Mouse (Mus musculus) gastrocnemius, postnatal 36 days (tissue): ENCODE data around the gene Dner. TPM values are rescaled to one million over a fixed set of nuclear protein-coding genes. Genes with fewer than 3 reads are reported as not detected.
A peak's percentile ranks its signal among the peaks of the same experiment; 100 is the strongest.

Experiments
- DNase-seq, 2 experiments: peaks; one replicate each; pipeline ENCODE4 v3.0.0; 2022
- intact Hi-C: fragments of 180-260 bp; cut with DNase I; formaldehyde crosslinking; loops from one replicate; pipeline ENCODE4 v1.15.1; 2025
- total RNA-seq, 2 experiments: library from RNA; stranded (reverse); gene quantifications; 2 replicates each; pipeline ENCODE4 v1.2.3; 2021

Gene Dner
- total RNA-seq, 2 experiments from 2014 or later: not detected

DNA sequence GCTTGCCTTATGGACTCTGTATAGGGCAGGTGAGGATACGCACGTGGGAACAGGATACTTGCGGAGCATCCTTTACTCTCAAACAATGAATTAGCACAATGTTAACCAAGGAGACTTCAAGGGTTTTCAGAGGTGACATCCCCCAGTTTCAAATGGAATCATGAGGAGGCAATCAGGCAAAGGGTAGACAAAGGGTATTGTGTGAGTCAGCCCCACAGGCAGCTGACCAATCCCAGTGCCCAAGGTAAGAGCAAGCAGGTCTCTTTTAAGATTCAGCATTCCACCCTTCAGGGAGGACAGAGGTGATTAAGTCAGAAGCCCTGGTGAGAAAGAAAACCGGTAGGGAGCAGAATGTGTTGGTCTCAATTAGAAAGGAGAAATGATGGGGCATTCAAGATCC lies 55.6 kb downstream of the Dner start:
- intact Hi-C loops: no loop called here
- DNase-seq: no peak

DNA sequence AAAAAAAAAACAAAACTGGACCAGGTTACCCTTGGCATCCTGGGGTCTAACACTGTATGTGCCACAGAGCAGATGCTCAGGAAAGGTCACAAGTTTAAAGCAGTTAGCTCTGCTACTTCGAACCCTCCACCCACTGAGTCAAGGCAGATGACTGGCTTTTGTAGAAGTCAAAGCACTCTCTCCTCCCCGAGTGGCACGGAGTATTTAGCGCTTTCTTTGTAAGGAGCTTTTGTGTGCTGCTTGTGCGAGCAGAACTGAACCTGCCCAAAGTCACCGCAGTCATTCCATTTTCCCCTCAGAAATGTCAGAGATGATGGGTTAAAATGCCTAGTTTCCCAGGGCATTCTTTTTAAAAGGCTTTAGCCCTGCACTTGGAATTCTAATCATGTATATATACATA lies 59.1 kb downstream of the Dner start:
- intact Hi-C loops: no loop called here
- no peak for DNase-seq

DNA sequence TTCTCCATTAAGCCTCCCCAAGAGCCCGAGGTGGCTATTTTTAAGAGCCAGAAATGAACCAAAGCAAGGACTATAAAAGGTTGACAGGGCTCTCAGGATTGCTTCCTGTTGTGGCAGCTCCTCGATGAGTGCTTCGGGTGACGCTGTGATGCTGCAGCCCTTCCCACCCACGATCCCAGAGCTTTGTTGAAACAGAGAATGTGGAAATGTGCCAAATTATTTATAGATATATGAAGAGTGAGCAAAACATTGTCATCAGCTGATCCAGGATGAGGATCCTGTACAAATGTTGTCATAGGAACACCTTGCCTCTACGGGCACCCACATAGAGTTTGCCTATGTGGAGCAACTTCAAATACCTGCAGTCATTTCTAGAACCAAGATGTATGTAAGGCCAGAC lies 67.8 kb downstream of the Dner start:
- no peak for DNase-seq
- intact Hi-C loops: no loop called here

DNA sequence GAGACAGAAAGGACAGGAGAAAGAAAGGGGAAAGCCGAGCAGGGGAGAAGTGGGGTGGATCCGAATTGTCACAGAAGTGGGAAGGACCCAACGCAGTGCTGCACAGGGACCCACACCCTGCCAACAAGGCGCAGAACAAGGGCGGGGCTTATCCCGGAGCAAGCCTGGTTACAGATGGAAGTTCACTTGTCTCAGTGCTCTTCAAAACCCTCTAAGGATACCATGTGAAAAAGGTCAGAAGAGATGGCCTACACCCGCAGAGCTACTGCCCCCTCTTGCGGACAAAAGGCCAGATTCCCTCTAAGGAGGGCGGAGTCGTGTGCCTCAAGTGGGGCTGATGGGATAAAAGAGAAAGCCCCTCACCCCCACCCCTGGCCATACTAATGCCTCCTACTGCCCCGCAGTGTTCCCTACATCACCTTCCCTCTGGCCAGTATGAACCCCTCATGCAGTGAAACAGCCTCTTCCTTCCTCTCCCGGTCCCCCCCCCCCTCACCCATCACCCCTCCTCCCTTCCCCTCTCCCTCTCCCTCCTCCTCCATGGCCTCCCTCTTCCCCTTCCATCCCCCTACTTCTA lies 73.0 kb downstream of the Dner start:
- intact Hi-C loops: no loop called here
- DNase-seq: no peak

DNA sequence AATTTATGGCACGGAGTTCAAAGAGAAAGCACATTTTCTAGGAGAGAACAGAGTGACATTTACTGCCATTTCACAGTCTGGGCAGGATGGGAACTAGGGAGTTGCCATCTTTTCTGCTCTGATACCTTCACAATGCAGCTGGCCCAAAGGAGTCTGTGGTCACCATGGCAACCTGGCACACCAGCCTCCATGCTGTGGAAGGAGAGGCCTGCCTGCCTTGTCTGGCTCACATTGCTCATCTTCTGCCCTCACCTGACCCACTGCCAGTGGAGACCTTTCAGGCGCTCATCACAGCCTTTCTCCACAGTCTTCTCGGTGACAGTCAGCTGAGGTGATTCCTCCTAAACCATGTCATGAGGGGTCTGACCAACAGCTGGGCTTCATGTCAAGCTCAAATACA lies 74.7 kb downstream of the Dner start:
- no peak for DNase-seq
- intact Hi-C loops: no loop called here

DNA sequence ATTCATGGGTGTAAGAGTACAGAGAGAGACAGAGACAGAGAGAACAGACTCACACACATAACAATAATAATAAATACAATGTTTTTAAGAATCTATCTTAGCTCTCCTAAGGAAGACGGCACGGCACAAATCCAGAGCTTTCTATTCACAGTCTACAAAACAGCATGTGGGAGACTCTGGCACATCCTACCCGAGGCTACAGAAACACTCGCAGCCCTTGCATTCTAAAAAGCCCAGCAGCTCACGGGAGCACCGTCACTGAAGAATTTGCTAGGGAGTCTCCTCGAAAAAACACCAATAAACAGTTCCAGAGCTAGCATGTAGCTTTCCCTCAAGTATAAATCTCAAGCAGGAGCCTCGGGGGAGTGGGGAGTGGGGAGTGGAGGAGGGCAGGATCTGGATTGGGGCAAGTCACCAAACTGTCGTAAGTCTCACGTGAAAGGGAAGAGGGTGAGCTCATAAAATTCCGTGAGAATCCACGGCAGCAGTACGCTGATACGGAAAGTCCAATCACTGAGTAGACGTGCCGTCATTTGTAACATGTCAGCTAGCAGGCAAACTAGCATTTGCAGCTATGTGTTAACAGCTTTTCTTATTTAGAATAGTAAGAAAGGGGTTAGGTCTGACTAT lies 76.8 kb downstream of the Dner start:
- DNase-seq: no peak
- intact Hi-C loops: no loop called here

DNA sequence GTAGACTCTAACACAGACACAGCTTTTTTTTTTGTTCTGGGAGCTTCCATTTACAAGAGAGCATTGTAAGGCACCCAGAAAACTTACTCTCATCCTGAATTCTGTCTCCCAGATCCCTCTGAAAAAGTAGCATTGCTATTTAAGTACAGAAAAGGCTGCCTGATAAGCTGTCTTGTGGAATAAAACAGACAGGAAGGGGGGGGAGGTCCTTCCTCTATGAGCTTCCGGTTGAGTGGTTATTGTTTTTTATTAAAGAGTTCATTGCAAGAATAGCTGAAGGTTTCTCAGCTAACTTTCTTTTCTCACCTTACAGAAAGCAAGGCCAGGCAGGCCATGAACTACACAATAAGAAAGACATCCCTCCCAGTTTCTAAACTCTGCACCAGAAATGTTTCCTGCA lies 77.9 kb downstream of the Dner start:
- no peak for DNase-seq
- intact Hi-C loops: no loop called here

DNA sequence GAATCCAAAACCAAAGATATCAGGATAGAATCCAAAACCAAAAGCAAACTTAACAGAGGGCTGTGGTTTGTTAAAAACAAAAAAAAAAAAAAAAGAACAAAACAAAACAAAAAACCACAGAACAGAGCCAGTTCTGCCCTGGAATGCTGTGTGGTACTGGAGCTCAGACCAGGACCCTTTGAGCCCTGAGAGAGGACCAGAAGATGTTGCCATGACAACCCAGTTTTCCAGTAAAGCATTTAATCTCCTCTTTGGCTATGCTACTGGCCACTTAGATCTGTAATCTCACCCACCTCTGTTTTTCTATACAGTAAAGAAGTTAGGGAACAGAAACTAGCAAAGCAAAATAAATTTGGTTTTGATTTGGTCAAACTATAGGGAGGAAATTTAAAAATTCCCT lies 79.9 kb downstream of the Dner start:
- DNase-seq: no peak
- intact Hi-C loops: no loop called here

DNA sequence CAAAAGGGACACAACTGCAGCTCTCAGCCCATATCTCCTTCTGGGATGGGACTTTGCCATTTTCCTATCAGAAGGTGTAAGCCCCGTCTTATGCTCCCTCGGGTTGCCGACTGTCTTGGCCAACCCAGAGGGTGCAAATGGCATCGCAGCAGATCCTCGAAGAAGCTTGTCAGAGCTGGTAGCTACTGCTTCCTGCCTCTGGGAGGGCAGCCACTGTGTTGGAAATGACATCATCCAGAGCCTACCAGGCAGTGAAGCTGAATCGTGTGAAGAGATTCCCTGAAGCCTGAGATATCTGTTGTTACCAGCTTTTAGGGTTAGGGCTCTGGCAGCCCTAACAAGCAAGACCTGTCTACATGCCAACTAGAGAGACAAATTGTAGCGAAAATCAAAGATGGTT lies 81.4 kb downstream of the Dner start:
- DNase-seq: no peak
- intact Hi-C loops: no loop called here

DNA sequence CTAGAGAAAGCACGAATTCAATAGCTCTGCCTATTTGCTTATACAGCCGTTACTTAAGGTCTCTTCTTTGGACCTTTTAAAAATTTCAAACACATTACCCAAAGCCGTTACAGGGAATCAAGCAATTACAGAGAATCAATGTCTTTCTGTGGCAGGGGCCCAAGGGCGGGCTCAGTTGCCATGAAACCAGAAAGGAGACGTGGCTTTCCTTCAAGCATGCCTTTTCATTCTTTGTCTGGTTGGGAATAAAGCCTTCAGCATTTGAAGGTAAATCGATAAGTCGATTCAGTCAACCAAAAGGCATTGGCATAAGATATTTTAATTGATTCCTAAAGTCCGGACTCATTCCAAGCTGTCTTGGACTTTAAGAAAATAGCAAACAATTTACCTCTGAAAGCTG lies 82.9 kb downstream of the Dner start:
- DNase-seq: no peak
- intact Hi-C loops: no loop called here

DNA sequence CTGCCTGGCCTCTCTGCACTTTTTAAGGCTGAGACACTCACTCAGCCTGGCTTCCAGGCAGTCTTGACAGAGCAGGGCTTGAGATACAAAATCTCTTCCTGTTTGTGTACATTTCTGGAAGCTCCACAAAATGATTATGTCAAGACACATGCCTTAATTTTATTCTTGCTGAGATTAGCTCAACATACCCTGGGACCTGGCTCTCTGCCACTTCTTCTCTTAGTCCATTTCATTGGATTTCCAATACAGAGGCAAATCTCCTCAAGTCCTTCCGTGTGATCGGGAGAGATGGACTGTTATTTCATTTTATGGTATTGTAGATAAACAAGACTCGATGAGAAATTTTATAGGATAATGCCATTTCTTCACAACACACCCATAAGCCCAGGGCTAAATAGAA lies 84.7 kb downstream of the Dner start:
- no peak for DNase-seq
- intact Hi-C loops: no loop called here

DNA sequence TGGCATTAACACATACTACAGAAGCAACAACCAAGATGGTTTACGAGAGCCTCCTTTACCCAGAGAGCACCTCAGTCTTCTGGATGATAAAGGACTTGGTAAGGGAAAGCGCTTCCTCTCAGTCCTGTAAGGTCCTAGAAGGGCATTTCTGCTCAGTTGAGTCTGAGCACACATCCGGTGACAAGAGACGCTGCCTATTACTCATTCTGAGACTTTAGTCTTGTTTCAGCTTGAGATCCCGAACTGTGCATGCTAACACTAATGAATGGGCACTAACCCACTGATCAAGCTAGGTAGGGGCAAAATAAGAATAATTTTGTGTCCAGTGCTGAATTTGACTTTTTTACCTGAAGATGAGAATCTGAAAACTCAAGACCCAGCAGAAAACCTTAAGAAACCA lies 97.0 kb downstream of the Dner start:
- intact Hi-C loops: no loop called here
- DNase-seq: no peak

DNA sequence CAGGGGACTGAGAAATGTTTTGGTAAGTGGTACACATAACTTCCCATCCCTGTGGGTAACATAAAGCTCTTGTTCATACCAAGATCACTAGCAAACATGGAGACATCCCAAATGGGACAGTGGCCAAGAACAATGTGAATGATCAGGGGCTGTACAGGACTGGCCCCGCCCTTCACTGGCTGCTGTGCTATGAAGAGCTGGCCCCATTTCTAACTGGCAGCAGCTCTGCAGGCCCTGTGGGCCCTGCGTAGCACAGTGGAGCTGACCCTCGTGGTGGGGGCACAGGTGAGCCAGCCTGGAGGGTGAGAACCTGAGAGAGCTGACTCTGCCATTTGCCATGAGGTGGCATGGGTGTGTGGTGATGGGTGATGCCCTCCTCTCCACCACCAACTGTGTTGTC lies 100.0 kb downstream of the Dner start:
- no peak for DNase-seq
- intact Hi-C loops: no loop called here

DNA sequence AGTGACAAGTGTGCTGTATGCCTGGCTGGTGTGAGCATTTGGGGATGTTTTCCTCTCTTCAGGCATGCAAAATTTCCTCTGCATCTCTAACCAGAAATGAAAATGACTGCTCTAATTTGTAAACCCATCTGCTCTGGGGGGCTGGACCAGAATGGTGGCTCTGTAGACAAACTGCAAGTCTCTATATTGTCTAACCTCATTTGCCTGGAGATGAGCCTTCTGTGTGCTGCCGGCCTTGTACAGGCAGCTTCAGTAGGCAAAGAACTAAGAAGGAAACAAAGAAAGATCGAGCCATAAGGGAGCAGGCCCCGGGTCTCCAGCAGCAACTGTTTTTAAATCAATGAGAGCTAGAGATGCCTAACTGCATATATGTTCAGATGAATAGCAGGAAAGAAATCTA lies 103.6 kb downstream of the Dner start:
- no peak for DNase-seq
- intact Hi-C loops: no loop called here

DNA sequence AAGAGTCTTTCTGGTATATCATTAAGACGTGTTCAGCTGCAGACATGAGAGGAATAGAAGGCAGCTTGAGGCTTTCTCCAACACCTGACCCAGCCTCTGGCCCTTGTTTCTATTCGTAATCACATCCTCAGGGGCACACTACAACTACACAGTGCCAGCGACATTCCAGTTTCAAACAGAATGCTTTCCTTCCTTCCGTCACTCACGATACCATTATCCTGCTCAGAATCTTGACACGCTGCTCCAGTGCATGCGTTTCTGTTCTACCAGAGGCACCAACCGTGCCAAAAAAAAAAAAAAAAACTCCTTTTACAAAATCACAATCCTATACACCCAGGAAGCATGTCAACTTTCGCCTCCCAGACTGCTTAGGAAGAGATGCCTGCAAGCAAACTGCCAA lies 105.5 kb downstream of the Dner start:
- intact Hi-C loops: no loop called here
- DNase-seq: no peak

DNA sequence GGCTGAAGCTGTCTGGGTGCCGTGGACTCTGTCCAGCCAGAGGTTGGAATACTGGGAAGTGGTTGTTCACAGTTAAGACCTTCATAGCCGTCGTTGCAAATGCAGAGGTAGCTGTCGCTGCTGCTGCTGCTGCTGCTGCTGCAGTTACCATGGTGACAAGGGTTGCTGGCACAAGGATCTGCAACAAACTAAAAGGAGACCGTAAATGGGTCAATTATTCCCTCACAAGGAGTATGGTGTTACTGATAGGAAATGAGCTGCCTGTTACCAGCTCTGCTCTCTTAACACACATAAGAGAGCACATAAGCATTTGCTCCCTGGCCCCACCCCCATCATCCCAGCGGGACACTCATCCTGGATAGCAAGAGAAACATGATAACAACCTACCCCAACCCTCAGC lies 110.6 kb downstream of the Dner start:
- intact Hi-C loops: loop anchor here (10.0 kb wide), 1 partner anchor 301 kb away; no protein-coding TSS in a partner anchor
- no peak for DNase-seq

DNA sequence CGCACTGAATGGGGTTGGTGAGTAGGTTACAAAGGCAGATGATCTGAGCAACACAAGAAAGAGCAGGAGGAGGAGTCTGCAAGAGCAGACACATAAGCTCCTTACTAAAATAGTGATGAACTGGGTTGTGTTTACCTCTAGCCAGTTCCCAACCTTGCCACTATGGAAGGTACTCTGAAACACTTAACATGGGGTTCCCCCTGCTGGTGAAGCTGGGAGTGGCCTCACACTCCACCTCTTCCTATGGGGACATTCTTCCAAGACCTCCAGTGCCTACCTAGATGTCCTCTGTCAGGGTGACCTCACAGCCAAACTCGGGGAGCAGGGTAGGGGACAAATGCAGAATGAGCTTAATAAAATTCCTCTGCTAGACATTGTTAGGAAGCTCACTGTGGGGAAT lies 114.2 kb downstream of the Dner start:
- intact Hi-C loops: loop anchor here (5.0 to 10.0 kb wide), 3 partner anchors 65 to 297 kb away; no protein-coding TSS in a partner anchor
- peak; percentile 53 to 58 for DNase-seq

DNA sequence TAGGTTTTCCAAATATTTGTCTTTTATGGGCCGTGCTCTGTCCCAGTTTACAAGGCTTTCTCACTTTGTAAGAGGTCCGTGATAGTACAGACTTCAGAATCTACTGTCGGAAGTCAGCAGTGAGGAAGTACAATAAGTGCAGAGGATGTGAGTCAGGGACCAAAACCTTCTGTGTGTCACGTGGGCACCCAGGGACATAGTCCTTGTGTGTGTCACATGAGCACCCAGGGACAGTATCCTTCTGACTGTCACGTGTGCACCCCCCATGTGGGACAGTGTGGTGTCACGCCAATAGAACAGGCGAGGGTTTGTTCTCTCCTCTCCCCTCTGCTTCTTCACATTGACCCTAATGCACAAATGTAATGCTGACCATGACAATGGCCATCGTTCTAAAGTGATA lies 134.2 kb downstream of the Dner start:
- intact Hi-C loops: no loop called here
- DNase-seq: no peak

DNA sequence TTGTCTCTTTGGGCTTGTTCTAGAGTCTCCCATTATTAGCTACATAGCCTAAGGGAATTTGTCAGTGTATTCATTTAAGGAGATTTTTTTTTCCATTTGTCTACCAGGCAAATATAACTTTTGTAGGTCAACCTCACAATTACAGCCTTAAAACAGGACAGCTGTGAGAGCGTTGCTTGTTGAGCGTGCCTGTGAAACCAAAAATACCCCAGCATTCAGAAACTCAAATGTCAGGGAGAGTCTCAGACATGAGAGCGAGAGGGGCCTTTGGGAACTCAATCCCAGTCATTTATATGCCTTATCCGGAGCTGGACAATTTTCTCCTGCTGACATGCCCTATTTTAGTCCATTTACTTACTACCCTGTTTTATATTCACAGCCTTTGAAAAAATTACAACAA lies 134.6 kb downstream of the Dner start:
- intact Hi-C loops: no loop called here
- no peak for DNase-seq

DNA sequence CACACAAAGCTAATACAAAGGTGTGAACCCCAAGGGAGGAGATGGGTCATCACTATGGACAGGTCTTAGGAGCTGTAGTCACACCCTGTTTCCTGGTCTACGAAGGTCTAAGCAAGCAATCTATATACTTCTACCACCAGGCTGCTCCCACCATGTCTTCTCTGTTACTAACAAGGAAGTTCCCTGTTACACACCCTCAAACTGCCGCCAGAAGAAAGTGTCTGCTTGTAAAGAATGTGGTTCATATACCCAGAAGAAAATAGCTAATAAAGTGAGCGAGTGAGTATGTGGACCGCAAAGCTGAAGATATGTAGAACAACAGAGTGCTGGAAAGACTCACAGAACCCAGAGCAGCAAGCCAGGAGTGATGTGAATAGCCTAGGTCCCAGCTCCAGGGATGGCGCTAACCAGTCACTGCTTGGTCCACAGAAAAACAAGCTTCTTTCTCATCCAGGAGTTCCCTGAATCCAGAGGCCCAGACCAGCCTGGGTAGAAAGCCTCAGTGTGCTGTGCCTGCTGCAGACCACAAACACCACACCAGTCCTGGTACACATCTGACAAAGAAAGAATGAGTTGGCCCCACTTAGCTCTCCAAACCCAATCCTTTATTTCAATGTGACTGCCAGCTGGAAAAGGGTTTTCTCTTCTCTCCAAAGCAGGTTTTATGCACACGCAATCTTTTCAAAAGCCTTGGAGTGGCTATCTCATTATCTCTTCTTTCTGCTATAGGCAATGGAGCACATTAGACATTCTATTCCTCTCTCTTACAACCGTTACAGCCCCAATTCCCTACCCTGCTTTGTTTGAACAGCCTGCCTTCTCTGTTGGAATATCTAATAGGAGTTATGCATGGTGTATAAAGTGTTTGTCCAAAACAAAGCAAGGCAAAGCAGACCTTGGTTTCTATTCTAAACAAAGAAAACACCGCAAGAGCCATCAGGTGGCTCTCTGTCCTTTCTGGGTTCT lies 139.2 kb downstream of the Dner start:
- no peak for DNase-seq
- intact Hi-C loops: no loop called here

DNA sequence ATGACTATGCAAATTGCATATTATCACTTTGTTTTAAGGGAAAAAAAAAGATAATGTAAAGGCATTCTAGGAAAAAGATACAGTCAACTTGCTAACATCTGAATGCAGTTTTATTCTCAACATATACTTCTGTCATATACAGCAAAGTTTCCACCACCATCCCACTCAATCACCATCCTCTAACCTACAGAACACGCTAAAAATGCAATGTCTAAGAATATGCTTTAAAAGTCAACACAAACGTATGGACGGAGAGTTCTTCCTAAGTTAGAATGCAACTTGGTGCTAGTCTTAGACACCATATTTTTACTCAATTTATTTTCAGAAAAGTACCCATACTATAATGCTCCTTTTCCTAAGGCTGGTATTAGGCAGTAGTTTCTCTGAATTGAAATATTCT lies 144.0 kb downstream of the Dner start:
- DNase-seq: no peak
- intact Hi-C loops: no loop called here

DNA sequence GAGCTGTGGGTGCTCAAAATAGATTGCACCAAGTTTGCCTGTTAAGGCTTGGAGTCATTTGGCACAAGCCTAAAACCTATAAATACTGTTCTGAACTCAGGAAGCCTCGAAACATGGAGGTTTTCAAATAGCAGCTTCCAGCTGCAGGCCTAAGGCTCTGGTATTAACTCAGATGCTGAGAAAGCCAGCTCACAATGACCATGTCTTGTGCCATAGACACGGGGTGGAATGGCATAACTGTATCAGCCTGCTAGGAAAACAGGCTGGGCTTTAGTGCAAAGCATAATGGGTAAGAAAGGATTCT lies 146.0 kb downstream of the Dner start:
- DNase-seq: no peak
- intact Hi-C loops: no loop called here
